Mouse (Mus musculus): ENCODE data around the gene Necab3. TPM values are rescaled to one million over a fixed set of nuclear protein-coding genes. Genes with fewer than 3 reads are reported as not detected.
A peak's percentile ranks its signal among the peaks of the same experiment; 100 is the strongest.

The Necab3 gene
- 14.8 and 15.7 TPM in 2 replicates for polyA plus RNA-seq (2012; rRNA removed)

DNA sequence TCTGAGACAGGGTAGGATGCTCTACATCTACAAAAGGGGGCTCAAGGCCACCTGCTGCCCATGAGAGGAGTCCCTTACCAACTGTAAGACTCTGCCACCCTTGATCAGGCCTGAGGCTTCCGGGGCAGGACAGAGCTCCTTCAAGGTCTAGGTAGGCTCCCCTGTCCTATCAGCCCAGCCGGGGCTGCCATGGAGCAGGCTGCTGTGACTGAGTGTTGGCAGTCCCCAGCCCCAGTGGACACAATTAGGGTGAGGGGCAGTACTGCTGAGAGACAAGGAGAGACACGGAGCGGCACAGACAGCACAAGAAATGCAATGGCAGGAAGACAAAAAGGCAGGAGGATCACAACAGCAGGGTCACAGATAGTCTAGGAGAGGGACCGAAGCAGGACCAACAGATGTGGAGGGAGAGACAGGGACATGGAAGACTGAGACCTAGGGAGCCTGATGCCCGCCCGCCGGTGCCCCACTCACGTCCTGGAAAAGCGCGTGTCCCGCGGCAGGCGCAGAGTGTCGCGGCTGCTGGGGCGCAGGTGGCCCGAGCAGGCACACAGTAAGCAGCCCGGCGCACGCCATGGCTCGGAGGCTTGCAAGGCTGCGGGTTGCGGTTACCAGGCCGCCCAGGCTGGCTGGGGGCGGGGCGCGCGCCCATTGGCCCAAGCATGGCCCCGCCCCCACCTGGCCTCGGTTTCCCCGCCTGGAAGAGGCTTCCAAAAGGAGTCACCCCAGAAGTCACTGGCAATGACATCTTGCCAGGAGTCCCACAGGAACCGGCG is at the start of gene Necab3:
Necab3 (minus strand) TSS at position 627 of the 776 bp plus-strand sequence.
- no peaks in the 10 kb centered on the region for H3K36me3 ChIP-seq (ENCODE audit: control insufficient read depth, insufficient read depth, low read length)
- peak; percentile 68 for DNase-seq
- no peaks in the 10 kb centered on the region for H3K27me3 ChIP-seq (ENCODE audit: control insufficient read depth, insufficient read depth, low read length)
- peak within 1 kb of the TSS; percentile 11; the same call in 1 of the 2 replicates for H3K27ac ChIP-seq (ENCODE audit: control insufficient read depth, insufficient read depth, low read length)
- H3K4me3 ChIP-seq (ENCODE audit: control insufficient read depth, insufficient read depth, low read length): peak within 1 kb of the TSS; percentile 49
- 5% methylated on average over 34 of the region's 34 CpGs for WGBS
- TF ChIP-seq CTCF (IDR thresholded peaks at IDR 0.05; ENCODE audit: borderline replicate concordance, control insufficient read depth, extremely low read depth, insufficient read depth, low read length, poor library complexity): no peak
- TF ChIP-seq POLR2A (IDR thresholded peaks at IDR 0.05; ENCODE audit: control insufficient read depth, extremely low read depth, insufficient read depth, low read length, poor library complexity): no peak; the same call in 1 of the 2 replicates
- H3K4me1 ChIP-seq (replicated peaks; ENCODE audit: control insufficient read depth, insufficient read depth, low read length): peaks cover 25% of the 10 kb centered on the region

DNA sequence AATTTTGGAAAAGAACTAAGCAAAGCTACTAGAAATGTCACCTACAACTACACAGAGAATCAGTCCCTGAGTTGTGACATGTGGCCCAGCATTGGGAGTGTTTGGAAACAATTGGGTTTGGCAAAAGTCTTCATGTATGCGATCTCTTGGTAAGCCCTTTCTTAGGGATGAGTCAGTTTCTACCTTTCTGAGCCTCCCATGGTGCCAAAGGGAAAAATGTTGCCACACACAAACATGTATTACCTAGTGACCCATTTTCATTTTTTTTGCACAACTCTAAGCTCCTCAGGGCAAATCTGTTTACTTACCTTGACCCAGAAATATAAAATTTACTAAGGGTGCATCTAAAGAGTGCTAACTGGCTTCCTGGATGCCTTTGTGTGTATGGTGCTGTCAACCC is 48.3 kb upstream of the Necab3 start:
- WGBS: 88% methylated on average over 1 of the region's 1 CpGs
- DNase-seq: no peak
- no peak for TF ChIP-seq CTCF (IDR thresholded peaks at IDR 0.05; ENCODE audit: borderline replicate concordance, control insufficient read depth, extremely low read depth, insufficient read depth, low read length, poor library complexity)
- no peak for TF ChIP-seq POLR2A (IDR thresholded peaks at IDR 0.05; ENCODE audit: control insufficient read depth, extremely low read depth, insufficient read depth, low read length, poor library complexity)
- Histone ChIP-seq H3K27ac (ENCODE audit: control insufficient read depth, insufficient read depth, low read length) (no peak overlapping the region), H3K36me3 (ENCODE audit: control insufficient read depth, insufficient read depth, low read length) (no peaks in the 10 kb centered on the region), H3K4me3 (ENCODE audit: control insufficient read depth, insufficient read depth, low read length) (no peak overlapping the region), H3K4me1 (replicated peaks; ENCODE audit: control insufficient read depth, insufficient read depth, low read length) (peaks cover 28% of the 10 kb centered on the region), H3K27me3 (ENCODE audit: control insufficient read depth, insufficient read depth, low read length) (no peaks in the 10 kb centered on the region)

DNA sequence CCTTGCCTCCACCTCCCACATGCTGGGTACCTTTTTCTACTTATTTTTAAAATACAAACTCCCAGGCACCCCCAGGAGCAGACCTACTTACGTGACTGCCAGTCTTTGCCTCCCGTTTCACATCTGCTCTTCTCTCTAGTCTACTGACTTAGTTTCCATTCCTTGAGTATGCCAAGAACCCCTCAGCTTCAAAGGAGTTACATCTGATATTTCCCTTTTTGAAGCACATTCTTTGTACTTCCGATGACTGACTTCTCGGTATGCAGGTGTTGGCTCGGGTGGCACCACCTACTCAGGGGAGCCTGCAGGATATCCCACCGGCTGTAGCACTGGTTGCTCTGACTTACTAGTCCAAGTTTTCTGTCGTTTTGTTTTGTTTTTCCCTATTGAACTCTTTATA is 45.5 kb upstream of the Necab3 start:
- Histone ChIP-seq H3K36me3 (ENCODE audit: control insufficient read depth, insufficient read depth, low read length) (no peaks in the 10 kb centered on the region), H3K27me3 (ENCODE audit: control insufficient read depth, insufficient read depth, low read length) (no peaks in the 10 kb centered on the region), H3K4me1 (replicated peaks; ENCODE audit: control insufficient read depth, insufficient read depth, low read length) (peaks cover 29% of the 10 kb centered on the region), H3K4me3 (ENCODE audit: control insufficient read depth, insufficient read depth, low read length) (no peak overlapping the region), H3K27ac (ENCODE audit: control insufficient read depth, insufficient read depth, low read length) (peak overlapping the region; percentile 96)
- WGBS: 2% methylated on average over 7 of the region's 7 CpGs
- TF ChIP-seq CTCF (IDR thresholded peaks at IDR 0.05; ENCODE audit: borderline replicate concordance, control insufficient read depth, extremely low read depth, insufficient read depth, low read length, poor library complexity) (no peak), POLR2A (IDR thresholded peaks at IDR 0.05; ENCODE audit: control insufficient read depth, extremely low read depth, insufficient read depth, low read length, poor library complexity) (no peak)
- DNase-seq: peak; percentile 52

DNA sequence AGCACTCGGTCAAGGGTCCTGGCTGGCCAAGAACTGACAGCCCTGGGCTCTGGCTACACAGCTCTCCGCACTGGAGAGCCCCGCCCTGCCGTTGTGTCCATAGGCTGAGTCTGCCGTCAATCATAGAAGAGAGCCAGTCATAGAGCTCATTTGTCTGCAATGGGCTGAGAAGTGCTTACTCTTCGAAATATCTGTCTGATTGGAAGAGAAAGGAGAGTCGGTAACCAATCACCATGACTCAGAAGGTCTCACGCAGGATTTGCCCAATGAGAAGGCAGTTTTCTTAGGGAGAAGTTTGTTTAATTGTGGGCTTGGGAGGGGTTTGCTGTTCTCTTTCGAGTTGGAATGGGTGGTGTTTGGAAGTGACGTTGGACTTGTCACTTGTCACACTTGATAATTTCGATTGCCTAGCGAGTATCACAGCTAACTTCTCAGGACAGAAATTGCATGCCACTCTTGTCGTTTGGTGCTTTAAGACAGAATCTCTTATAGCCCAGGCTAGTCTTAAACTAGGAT is 45.0 kb upstream of the Necab3 start, which contains the start of gene Pxmp4:
Pxmp4 (minus strand) TSS at position 71 of the 516 bp plus-strand sequence.
- Histone ChIP-seq H3K27ac (ENCODE audit: control insufficient read depth, insufficient read depth, low read length) (peak within 1 kb of the TSS; percentile 96), H3K4me1 (replicated peaks; ENCODE audit: control insufficient read depth, insufficient read depth, low read length) (peaks cover 29% of the 10 kb centered on the region), H3K27me3 (ENCODE audit: control insufficient read depth, insufficient read depth, low read length) (no peaks in the 10 kb centered on the region), H3K4me3 (ENCODE audit: control insufficient read depth, insufficient read depth, low read length) (peak within 1 kb of the TSS; percentile 65), H3K36me3 (ENCODE audit: control insufficient read depth, insufficient read depth, low read length) (no peaks in the 10 kb centered on the region)
- under 1% methylated on average over 13 of the region's 13 CpGs for WGBS
- TF ChIP-seq CTCF (IDR thresholded peaks at IDR 0.05; ENCODE audit: borderline replicate concordance, control insufficient read depth, extremely low read depth, insufficient read depth, low read length, poor library complexity): no peak
- peak; percentile 74 for TF ChIP-seq POLR2A (IDR thresholded peaks at IDR 0.05; ENCODE audit: control insufficient read depth, extremely low read depth, insufficient read depth, low read length, poor library complexity)
- peak; percentile 98 for DNase-seq

DNA sequence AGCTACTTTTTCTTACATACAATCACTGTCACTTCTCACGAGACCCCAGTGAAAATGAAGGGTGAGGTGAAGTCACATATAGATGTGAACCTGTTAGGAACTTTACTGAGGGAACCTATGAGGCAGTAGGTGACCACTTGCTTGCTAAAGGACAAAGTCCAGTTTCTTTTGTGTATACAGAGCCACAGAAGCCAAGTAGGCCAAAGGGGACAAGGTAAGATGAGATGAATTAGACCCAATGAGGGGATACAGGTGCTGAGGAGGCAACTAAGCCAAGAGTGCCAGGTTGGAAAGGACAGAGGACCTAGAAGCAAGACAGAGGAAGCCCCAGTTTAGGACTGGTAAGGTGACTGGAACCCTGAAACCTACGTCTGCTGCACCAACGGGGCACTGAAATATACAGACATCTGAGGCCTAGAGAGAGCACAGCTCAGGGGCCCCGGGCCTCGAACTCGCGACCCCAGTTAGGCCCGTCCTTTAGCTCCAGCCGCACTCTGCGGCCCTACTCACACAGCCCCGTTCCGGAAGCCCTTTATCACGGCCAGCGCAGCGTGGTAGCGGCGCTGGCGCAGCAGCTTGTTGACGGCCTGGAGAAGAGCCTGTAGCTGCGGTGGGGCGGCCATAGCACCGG is 44.4 kb upstream of the Necab3 start:
- Histone ChIP-seq H3K4me1 (replicated peaks; ENCODE audit: control insufficient read depth, insufficient read depth, low read length) (peaks cover 28% of the 10 kb centered on the region), H3K27me3 (ENCODE audit: control insufficient read depth, insufficient read depth, low read length) (no peaks in the 10 kb centered on the region), H3K27ac (ENCODE audit: control insufficient read depth, insufficient read depth, low read length) (peak overlapping the region; percentile 67), H3K4me3 (ENCODE audit: control insufficient read depth, insufficient read depth, low read length) (peak overlapping the region; percentile 65), H3K36me3 (ENCODE audit: control insufficient read depth, insufficient read depth, low read length) (no peaks in the 10 kb centered on the region)
- no peak for DNase-seq
- WGBS: 5% methylated on average over 22 of the region's 22 CpGs
- TF ChIP-seq CTCF (IDR thresholded peaks at IDR 0.05; ENCODE audit: borderline replicate concordance, control insufficient read depth, extremely low read depth, insufficient read depth, low read length, poor library complexity) (0 out of 2 replicates have a peak, but pooled peaks have one; percentile 46), POLR2A (IDR thresholded peaks at IDR 0.05; ENCODE audit: control insufficient read depth, extremely low read depth, insufficient read depth, low read length, poor library complexity) (no peak)

DNA sequence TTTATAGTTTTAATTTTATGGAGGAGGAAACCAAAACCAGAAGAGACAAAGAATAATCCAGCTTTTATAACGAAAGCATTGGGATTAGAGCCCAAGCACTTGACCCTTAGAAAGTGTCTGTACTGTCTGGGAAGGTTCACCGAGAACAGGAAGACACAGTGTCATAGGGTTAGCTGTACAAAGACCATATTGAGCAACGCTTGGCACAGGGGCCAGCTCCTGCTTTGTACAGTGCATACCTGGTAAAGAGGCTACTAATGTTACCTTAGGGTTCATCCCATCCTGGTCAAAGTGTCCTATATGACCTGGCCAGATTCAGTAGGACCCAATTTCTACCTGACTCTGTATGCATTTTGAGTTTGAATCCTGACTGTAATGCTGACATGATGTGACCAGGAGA is 42.6 kb upstream of the Necab3 start:
- Histone ChIP-seq H3K4me1 (replicated peaks; ENCODE audit: control insufficient read depth, insufficient read depth, low read length) (peaks cover 34% of the 10 kb centered on the region), H3K4me3 (ENCODE audit: control insufficient read depth, insufficient read depth, low read length) (no peak overlapping the region), H3K36me3 (ENCODE audit: control insufficient read depth, insufficient read depth, low read length) (no peaks in the 10 kb centered on the region), H3K27me3 (ENCODE audit: control insufficient read depth, insufficient read depth, low read length) (no peaks in the 10 kb centered on the region), H3K27ac (ENCODE audit: control insufficient read depth, insufficient read depth, low read length) (no peak overlapping the region)
- no peak for DNase-seq
- WGBS: 94% methylated on average over 3 of the region's 3 CpGs
- TF ChIP-seq POLR2A (IDR thresholded peaks at IDR 0.05; ENCODE audit: control insufficient read depth, extremely low read depth, insufficient read depth, low read length, poor library complexity) (no peak), CTCF (IDR thresholded peaks at IDR 0.05; ENCODE audit: borderline replicate concordance, control insufficient read depth, extremely low read depth, insufficient read depth, low read length, poor library complexity) (no peak)

All from thymus, adult 2 months (tissue).